ENCODE assay signal across 25 mouse cellular contexts in genomic region chr3:41575971-41576370, GRCm38 (mm10). TPM values are rescaled to one million over a fixed set of nuclear protein-coding genes. Genes with fewer than 3 reads are reported as not detected.
DNase-seq lines count a peak whose midpoint lies in the region.
"Had no signal": no experiment of that assay in that cellular context is flagged by ENCODE, and none has a peak within 500 bp of the region (broad histone marks: within the 10 kb centered on the region; RNA-seq: fewer than 3 reads in every experiment).

No protein-coding gene starts in this region.

- H3K27ac ChIP-seq in forebrain, embryonic 10.5 days: no peak overlapping the region
- H3K27ac ChIP-seq: embryonic facial prominence, embryonic 12.5 days; hindbrain, embryonic 14.5 days; left cerebral cortex, adult 2 months; liver, embryonic 14.5 days; neural tube, embryonic 13.5 days had no signal

- H3K36me3 ChIP-seq in forebrain, embryonic 10.5 days (replicated peaks): no peaks in the 10 kb centered on the region
- H3K36me3 ChIP-seq: embryonic facial prominence, embryonic 12.5 days; neural tube, embryonic 13.5 days had no signal

- H3K4me1 ChIP-seq in forebrain, embryonic 10.5 days: peaks cover 86% of the 10 kb centered on the region

- peak; percentile 61 for DNase-seq in gastrocnemius, adult 18-20 months (ENCODE audit: low spot score)
- no peak for DNase-seq in gastrocnemius, adult 8-10 months (ENCODE audit: low spot score in 2 of 2)
- DNase-seq in heart, adult 9 months (ENCODE audit: low spot score in 2 of 2): peak; percentile 49 to 50
- no peak for DNase-seq in heart, adult 8-10 months (ENCODE audit: low spot score)
- DNase-seq in adipocyte (ENCODE audit: low spot score): peak; percentile 44
- DNase-seq in heart, postnatal 10 days: peak; percentile 58 to 64
- no peak for DNase-seq in cerebellum, adult 9-11 months
- no peak for DNase-seq in forebrain, embryonic 10.5 days (ENCODE audit: extremely low spot score, low spot score)
- DNase-seq: B cell, adult 2 months; cerebellum, adult 8-10 months; kidney, adult 2 months; kidney, postnatal 10 days; lung, embryonic 14.5 days; midbrain, embryonic 14.5 days; retina, postnatal 1 day; right cerebral cortex, postnatal 25 days; thymus, postnatal 14 days had no signal

- intact Hi-C loops in heart, postnatal 10 days (cut with DNase I): no loop called here

- 85% methylated on average over 5 of the region's 5 CpGs for WGBS in forebrain, embryonic 10.5 days

- H3K27me3 ChIP-seq in forebrain, embryonic 10.5 days (ENCODE audit: poor library complexity, severe bottlenecking): no peaks in the 10 kb centered on the region
- H3K27me3 ChIP-seq: CH12.LX; embryonic facial prominence, embryonic 12.5 days; neural tube, embryonic 13.5 days had no signal

- H3K9me3 ChIP-seq in forebrain, embryonic 10.5 days: no peaks in the 10 kb centered on the region
- H3K9me3 ChIP-seq: embryonic facial prominence, embryonic 12.5 days; megakaryocyte, embryonic 14.5 days; neural tube, embryonic 13.5 days had no signal

- no peak overlapping the region for H3K4me3 ChIP-seq in forebrain, embryonic 10.5 days
- H3K4me3 ChIP-seq: embryonic facial prominence, embryonic 12.5 days; erythroblast, embryonic 14.5 days; left cerebral cortex, adult 2 months; megakaryocyte, embryonic 14.5 days; neural tube, embryonic 13.5 days had no signal

RNA-seq across cellular contexts. Expression of gene Jade1, which starts 20.4 kb away (rescaled TPM):
- 10 to 100 TPM; 17.7 to 19.4 TPM for total RNA-seq in gastrocnemius, adult 18-20 months (2021)
- 10 to 100 TPM; 22.4 to 29.0 (median 27.6) TPM for total RNA-seq in gastrocnemius, adult 8-10 months (2022)
- total RNA-seq in heart, adult 8-10 months (2022): 10 to 100 TPM; 26.5 to 40.1 (median 28.9) TPM
- total RNA-seq in heart, postnatal 10 days (2021): 10 to 100 TPM; 35.4 to 42.4 TPM
- polyA plus RNA-seq in forebrain, embryonic 10.5 days (2016; fragmentation: Nextera tagmentation; extraction: Ambion mirVana): 19.6 and 21.2 TPM in 2 replicates

Comparison
In these comparisons a context has a peak if more than half of its experiments do, and no peak if none do; other contexts are left out.
1. DNase-seq: peak in gastrocnemius, adult 18-20 months (single experiment), heart, adult 9 months (2 of 2), adipocyte (single experiment) and heart, postnatal 10 days (2 of 2); none in gastrocnemius, adult 8-10 months (0 of 2), heart, adult 8-10 months (single experiment), cerebellum, adult 9-11 months (single experiment) and forebrain, embryonic 10.5 days (single experiment).